Mouse (Mus musculus) cerebellum, adult 18-20 months (tissue): Measurements from ENCODE around the gene Nus1.
A peak's percentile ranks its signal among the peaks of the same experiment; 100 is the strongest.

Source experiments
- DNase-seq, 2 experiments: peaks; one replicate each; pipeline ENCODE4 v3.0.0; 2021

The Nus1 gene

GRCm38 (mm10) chr10:52417299-52417997 is at the start of gene Nus1:
Gene Nus1, plus strand, starts transcription at chr10:52417547.
- peak; percentile 95 to 97 for DNase-seq

- peak; percentile 33 to 41 for DNase-seq
These were observed 49.0 kb upstream of the Nus1 start for GRCm38 (mm10) chr10:52368376-52368775.

GRCm38 (mm10) chr10:52373834-52374233 is 43.5 kb upstream of the Nus1 start:
- no peak for DNase-seq

- DNase-seq: no peak
These were observed 42.7 kb upstream of the Nus1 start for GRCm38 (mm10) chr10:52374651-52375050.

- DNase-seq: no peak
These were observed 40.9 kb upstream of the Nus1 start for GRCm38 (mm10) chr10:52376422-52376821.

- no peak for DNase-seq
These were observed 39.5 kb upstream of the Nus1 start for GRCm38 (mm10) chr10:52377813-52378212.

GRCm38 (mm10) chr10:52381321-52381801 is 36.0 kb upstream of the Nus1 start:
- peak in 1 of 2 experiments; percentile 43 for DNase-seq

GRCm38 (mm10) chr10:52381845-52382591 is 35.3 kb upstream of the Nus1 start, which contains the start of gene Gopc:
Gene Gopc, minus strand, starts transcription at chr10:52382124.
- peak; percentile 98 to 99 for DNase-seq

GRCm38 (mm10) chr10:52383022-52383421 is 34.3 kb upstream of the Nus1 start:
- no peak for DNase-seq

GRCm38 (mm10) chr10:52383522-52383921 is 33.8 kb upstream of the Nus1 start:
- DNase-seq: no peak

GRCm38 (mm10) chr10:52384823-52385610 is 32.3 kb upstream of the Nus1 start:
- peak; percentile 61 to 70 for DNase-seq

- DNase-seq: no peak
These were observed 30.2 kb upstream of the Nus1 start for GRCm38 (mm10) chr10:52387192-52387591.

- DNase-seq: no peak
These were observed 28.4 kb upstream of the Nus1 start, which contains the start of gene Nepn for GRCm38 (mm10) chr10:52388922-52389430. Gene Nepn, plus strand, starts transcription at chr10:52388972.

GRCm38 (mm10) chr10:52389438-52389837 is 27.9 kb upstream of the Nus1 start:
- DNase-seq: no peak

- no peak for DNase-seq
These were observed 26.1 kb upstream of the Nus1 start for GRCm38 (mm10) chr10:52391208-52391607.

GRCm38 (mm10) chr10:52396647-52397046 is 20.7 kb upstream of the Nus1 start:
- DNase-seq: no peak

GRCm38 (mm10) chr10:52398715-52399114 is 18.6 kb upstream of the Nus1 start:
- no peak for DNase-seq

GRCm38 (mm10) chr10:52399722-52400121 is 17.6 kb upstream of the Nus1 start:
- no peak for DNase-seq

GRCm38 (mm10) chr10:52405160-52405559 is 12.2 kb upstream of the Nus1 start:
- no peak for DNase-seq

GRCm38 (mm10) chr10:52407526-52407925 is 9.8 kb upstream of the Nus1 start:
- DNase-seq: no peak

GRCm38 (mm10) chr10:52415020-52415419 is 2.3 kb upstream of the Nus1 start:
- DNase-seq: no peak

- DNase-seq: no peak
These were observed 889 bp upstream of the Nus1 start for GRCm38 (mm10) chr10:52416458-52416857.
